Mouse (Mus musculus) liver, embryonic 16.5 days (tissue): ENCODE measurements at regions not wholly inside any gene's neighbourhood (a gene's known extent, or its start where the extent isn't known, plus 50 kb on each side); places are given as distances from the start of the nearest gene placed in this dataset.

Source experiments
- ATAC-seq: fragments of 200-750 bp; cut with Nextera tagmentation; 2 replicates; pipeline ENCODE4 v1.8.0; 2017; ENCODE audit warnings: low read depth, mild to moderate bottlenecking, moderate number of reproducible peaks, moderate library complexity
- H3K27ac ChIP-seq: fragments of 300-500 bp; sonication (generic); 2 replicates; pipeline ENCODE4 v1.5.1; 2014; ENCODE audit warnings: mild to moderate bottlenecking, low read length
- H3K27me3 ChIP-seq: fragments of 300-500 bp; sonication (generic); 2 replicates; pipeline ENCODE4 v1.6.1; 2014; ENCODE audit warnings: low read depth, low read length, mixed read lengths; ENCODE audit not compliant: control insufficient read depth, insufficient read depth
- H3K36me3 ChIP-seq: fragments of 300-500 bp; sonication (generic); 2 replicates; pipeline ENCODE4 v1.6.1; 2014; ENCODE audit warnings: mild to moderate bottlenecking; ENCODE audit not compliant: control insufficient read depth, insufficient read depth
- H3K4me1 ChIP-seq: fragments of 300-500 bp; sonication (generic); 2 replicates; pipeline ENCODE4 v1.6.1; 2014; ENCODE audit warnings: low read depth, low read length, mixed read lengths; ENCODE audit not compliant: control insufficient read depth
- H3K4me2 ChIP-seq: fragments of 300-500 bp; sonication (generic); 2 replicates; pipeline ENCODE4 v1.6.1; 2014; ENCODE audit warnings: low read depth, low read length, mixed read lengths
- H3K4me3 ChIP-seq: fragments of 300-500 bp; sonication (generic); 2 replicates; pipeline ENCODE4 v1.5.1; 2014; ENCODE audit warnings: low read depth, mild to moderate bottlenecking, low read length
- H3K9ac ChIP-seq: fragments of 300-500 bp; sonication (generic); 2 replicates; pipeline ENCODE4 v1.6.1; 2014; ENCODE audit warnings: low read depth, low read length
- H3K9me3 ChIP-seq: fragments of 300-500 bp; sonication (generic); replicated peaks from 2 replicates; pipeline ENCODE4 v1.6.1; 2016; ENCODE audit warnings: low read length; ENCODE audit not compliant: control insufficient read depth
- WGBS: fragments of 180-500 bp; shearing (Covaris S2); extraction: QIAGEN DNeasy Blood & Tissue Kit; methylation state at CpG from one replicate; pipeline ENCODE4 v1.1.7; 2014; ENCODE audit not compliant: insufficient replicate concordance; 5-methylcytosine and 5-hydroxymethylcytosine counted together

- no peaks in the 10 kb centered on the region for H3K4me1 ChIP-seq
- no peak overlapping the region for H3K27ac ChIP-seq
- H3K9ac ChIP-seq, result no peak overlapping the region
- H3K36me3 ChIP-seq, result no peaks in the 10 kb centered on the region
- 54% methylated on average over 4 of the region's 4 CpGs for WGBS
- H3K27me3 ChIP-seq, result no peaks in the 10 kb centered on the region
- no peak overlapping the region for H3K4me3 ChIP-seq
- no peaks in the 10 kb centered on the region for H3K9me3 ChIP-seq
- no peak overlapping the region for H3K4me2 ChIP-seq
- ATAC-seq, result no peak
Observed at GRCm38 (mm10) chr13:6076978-6077825, 215.9 kb downstream of the Klf6 start.

DNA sequence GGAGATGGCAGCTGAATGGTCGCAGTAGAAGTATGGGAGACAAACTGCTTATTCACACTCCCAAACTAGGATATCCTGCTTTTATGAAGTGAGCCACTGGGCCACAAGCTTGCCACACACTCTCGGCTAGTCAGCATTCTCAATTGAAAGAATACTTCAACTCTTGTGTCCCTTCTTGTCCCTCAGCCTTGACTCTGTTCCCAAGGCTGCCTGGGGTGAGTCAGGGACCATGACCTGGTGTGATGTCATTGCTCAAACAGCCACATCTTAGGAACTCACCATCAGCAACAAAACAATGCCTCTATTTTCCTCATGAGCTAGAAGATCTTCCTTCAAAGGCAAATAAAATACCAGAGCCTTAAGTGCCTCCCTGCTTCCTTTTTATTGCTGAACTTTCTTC lies 224.6 kb downstream of the Klf6 start:
- WGBS, result 39% methylated on average over 2 of the region's 2 CpGs
- H3K36me3 ChIP-seq, result no peaks in the 10 kb centered on the region
- no peak overlapping the region for H3K4me2 ChIP-seq
- no peaks in the 10 kb centered on the region for H3K4me1 ChIP-seq
- H3K4me3 ChIP-seq, result no peak overlapping the region
- no peak overlapping the region for H3K27ac ChIP-seq
- H3K9me3 ChIP-seq, result no peaks in the 10 kb centered on the region
- no peak overlapping the region for H3K9ac ChIP-seq
- ATAC-seq, result no peak
- H3K27me3 ChIP-seq, result no peaks in the 10 kb centered on the region

DNA sequence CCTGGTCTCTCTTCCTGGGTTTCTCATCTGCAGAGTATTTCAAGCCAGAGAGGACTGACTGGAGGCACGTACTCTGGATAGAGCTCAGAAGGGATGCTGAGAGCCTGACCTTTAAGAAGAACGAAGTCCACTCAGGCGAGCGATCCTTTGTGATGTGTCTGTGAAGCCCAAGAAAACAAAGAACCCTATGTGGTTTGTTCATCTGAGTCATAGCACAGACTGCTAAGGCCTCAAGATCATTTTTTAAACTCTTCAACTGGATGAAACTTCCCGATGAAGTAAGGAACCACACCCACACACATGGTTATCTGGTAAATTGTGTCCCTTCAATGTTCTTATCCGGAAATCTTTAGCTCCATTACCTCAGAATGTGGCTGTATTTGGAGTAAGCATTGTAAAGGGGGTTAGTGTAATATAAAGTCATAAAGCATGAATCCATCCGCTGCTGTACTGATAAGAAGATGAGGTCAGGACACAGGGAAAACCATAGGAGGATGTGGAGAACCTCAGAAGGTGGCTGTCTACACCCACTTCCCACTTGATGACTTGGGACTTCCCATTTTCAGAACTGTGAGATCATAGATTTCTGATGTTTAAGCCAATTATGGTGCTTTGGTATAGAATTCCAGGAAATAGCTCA lies 247.9 kb downstream of the Klf6 start:
- 48% methylated on average over 7 of the region's 7 CpGs for WGBS
- ATAC-seq, result no peak
- H3K4me2 ChIP-seq, result no peak overlapping the region

GRCm38 (mm10) chr13:6119703-6120102 lies 258.4 kb downstream of the Klf6 start:
- Histone ChIP-seq H3K9ac (no peak overlapping the region), H3K27me3 (no peaks in the 10 kb centered on the region), H3K4me2 (no peak overlapping the region), H3K27ac (no peak overlapping the region), H3K36me3 (no peaks in the 10 kb centered on the region), H3K4me1 (no peaks in the 10 kb centered on the region), H3K4me3 (no peak overlapping the region), H3K9me3 (no peaks in the 10 kb centered on the region)
- ATAC-seq, result no peak
- WGBS, result 19% methylated on average over 1 of the region's 1 CpGs

More for the DNA sequence above, 247.9 kb downstream of the Klf6 start:
- H3K27me3 ChIP-seq, result no peaks in the 10 kb centered on the region
- H3K36me3 ChIP-seq, result no peaks in the 10 kb centered on the region
- H3K4me3 ChIP-seq, result no peak overlapping the region
- H3K27ac ChIP-seq, result no peak overlapping the region
- H3K4me1 ChIP-seq, result no peaks in the 10 kb centered on the region
- no peak overlapping the region for H3K9ac ChIP-seq
- H3K9me3 ChIP-seq, result no peaks in the 10 kb centered on the region

GRCm38 (mm10) chr13:6127311-6127710 lies 266.0 kb downstream of the Klf6 start:
- WGBS, result 70% methylated on average over 1 of the region's 1 CpGs
- ATAC-seq, result no peak

DNA sequence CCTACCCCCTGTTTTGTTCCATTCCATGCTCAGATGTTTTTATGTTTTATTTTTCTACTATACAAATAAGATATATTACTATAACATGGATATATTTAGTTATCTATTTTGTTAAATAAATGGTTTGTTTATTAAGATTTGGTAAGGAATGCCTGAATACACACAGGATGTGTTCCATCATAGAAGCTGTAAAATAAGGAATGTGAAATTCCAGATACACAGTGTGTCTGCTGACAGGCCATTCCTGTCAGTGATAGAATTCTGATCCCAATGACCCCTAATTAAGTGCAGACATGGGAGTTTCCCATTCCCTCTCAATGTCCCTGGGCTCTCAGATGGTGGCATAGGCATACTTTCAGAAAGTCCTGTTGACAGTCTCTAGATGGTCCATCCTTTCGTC lies 267.6 kb downstream of the Klf6 start:
- Histone ChIP-seq H3K4me2 (no peak overlapping the region), H3K27me3 (no peaks in the 10 kb centered on the region), H3K36me3 (no peaks in the 10 kb centered on the region), H3K9me3 (no peaks in the 10 kb centered on the region), H3K9ac (no peak overlapping the region), H3K4me1 (no peaks in the 10 kb centered on the region), H3K27ac (no peak overlapping the region), H3K4me3 (no peak overlapping the region)
- WGBS, result 33% methylated on average over 1 of the region's 1 CpGs
- ATAC-seq, result no peak

More at GRCm38 (mm10) chr13:6127311-6127710, 266.0 kb downstream of the Klf6 start:
- Histone ChIP-seq H3K9me3 (no peaks in the 10 kb centered on the region), H3K36me3 (no peaks in the 10 kb centered on the region), H3K9ac (no peak overlapping the region), H3K27me3 (no peaks in the 10 kb centered on the region), H3K4me1 (no peaks in the 10 kb centered on the region), H3K4me2 (no peak overlapping the region), H3K4me3 (no peak overlapping the region), H3K27ac (no peak overlapping the region)

GRCm38 (mm10) chr13:6131363-6131762 lies 270.1 kb downstream of the Klf6 start:
- ATAC-seq, result no peak
- Histone ChIP-seq H3K4me1 (no peaks in the 10 kb centered on the region), H3K4me3 (no peak overlapping the region), H3K4me2 (no peak overlapping the region), H3K36me3 (no peaks in the 10 kb centered on the region), H3K27ac (no peak overlapping the region), H3K27me3 (no peaks in the 10 kb centered on the region), H3K9me3 (no peaks in the 10 kb centered on the region), H3K9ac (no peak overlapping the region)
- 45% methylated on average over 2 of the region's 2 CpGs for WGBS

GRCm38 (mm10) chr13:6137170-6137569 lies 275.9 kb downstream of the Klf6 start:
- no peaks in the 10 kb centered on the region for H3K9me3 ChIP-seq
- no peaks in the 10 kb centered on the region for H3K4me1 ChIP-seq
- H3K36me3 ChIP-seq, result no peaks in the 10 kb centered on the region
- H3K4me3 ChIP-seq, result no peak overlapping the region
- no peak overlapping the region for H3K9ac ChIP-seq
- no peak for ATAC-seq
- H3K4me2 ChIP-seq, result no peak overlapping the region
- WGBS, result 39% methylated on average over 4 of the region's 4 CpGs
- H3K27ac ChIP-seq, result no peak overlapping the region
- H3K27me3 ChIP-seq, result no peaks in the 10 kb centered on the region

DNA sequence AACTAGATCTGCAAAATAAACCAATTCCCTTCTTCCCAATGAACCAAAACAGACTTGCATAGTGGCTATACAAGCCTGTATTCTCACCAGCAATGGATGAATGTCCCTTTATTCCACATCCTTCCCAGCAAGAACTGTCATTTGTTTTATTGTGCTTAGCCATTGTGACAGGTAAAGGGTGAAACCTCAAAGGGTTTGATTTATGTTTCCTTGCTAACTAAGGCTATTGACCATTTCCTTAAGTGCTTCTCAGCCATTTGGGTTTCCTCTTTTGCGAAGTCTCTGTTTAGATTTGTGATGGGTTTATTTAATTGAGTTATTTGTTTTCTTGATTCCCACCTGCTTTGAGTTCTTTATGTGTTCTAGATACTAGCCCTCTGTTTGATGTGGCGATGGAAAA lies 281.5 kb downstream of the Klf6 start:
- 32% methylated on average over 2 of the region's 2 CpGs for WGBS
- Histone ChIP-seq H3K27ac (no peak overlapping the region), H3K9me3 (no peaks in the 10 kb centered on the region), H3K27me3 (no peaks in the 10 kb centered on the region), H3K9ac (no peak overlapping the region), H3K4me2 (no peak overlapping the region), H3K36me3 (no peaks in the 10 kb centered on the region), H3K4me1 (no peaks in the 10 kb centered on the region), H3K4me3 (no peak overlapping the region)
- no peak for ATAC-seq
